Mouse (Mus musculus) myocyte (in vitro differentiated cells): ENCODE data around the gene Cmtm6.

Experiments used
- E2F4 ChIP-seq: IDR thresholded peaks from one replicate; pipeline ENCODE4 v1.6.1; 2011; ENCODE audit warnings: mild to moderate bottlenecking, control low read depth, moderate library complexity; ENCODE audit not compliant: insufficient read depth
- MAX ChIP-seq: IDR thresholded peaks from one replicate; pipeline ENCODE4 v1.6.1; 2011; ENCODE audit warnings: low read depth, mild to moderate bottlenecking, control low read depth
- MYOG ChIP-seq, 3 experiments: IDR thresholded peaks; one replicate each; pipeline ENCODE4 v1.6.1; 2011; ENCODE audit warnings: control low read depth in 2 of 3, low read depth in 2 of 3, mild to moderate bottlenecking in 2 of 3; ENCODE audit not compliant: insufficient read length in 2 of 3, control insufficient read depth in 1 of 3, insufficient read depth in 1 of 3
- POLR2A ChIP-seq: IDR thresholded peaks from one replicate; pipeline ENCODE4 v1.6.1; 2011; ENCODE audit warnings: low read depth, mild to moderate bottlenecking, control low read depth, moderate library complexity; ENCODE audit not compliant: insufficient read length
- REST ChIP-seq: IDR thresholded peaks from one replicate; pipeline ENCODE4 v1.6.1; 2011; ENCODE audit warnings: mild to moderate bottlenecking, control low read depth, moderate library complexity; ENCODE audit not compliant: insufficient read depth, insufficient read length
- TCF12 ChIP-seq: IDR thresholded peaks from one replicate; pipeline ENCODE4 v1.6.1; 2011; ENCODE audit warnings: mild to moderate bottlenecking, control low read depth; ENCODE audit not compliant: poor library complexity, insufficient read depth, severe bottlenecking

- TF ChIP-seq TCF12: no peak
- no peak for TF ChIP-seq E2F4
- no peak for TF ChIP-seq MAX
- no peak for TF ChIP-seq POLR2A
- peak in 2 of 3 experiments; percentile 16 to 62 for TF ChIP-seq MYOG (IDR thresholded peaks at IDR 0.05; ENCODE audit: control insufficient read depth in 1 of 3, insufficient read depth in 1 of 3, insufficient read length in 2 of 3, low read depth in 2 of 3)
- no peak for TF ChIP-seq REST
These were observed 14.7 kb downstream of the Cmtm6 start for GRCm38 (mm10) chr9:114745654-114746053.
